Mouse (Mus musculus): Measurements from ENCODE around the gene Lhb.

DNA sequence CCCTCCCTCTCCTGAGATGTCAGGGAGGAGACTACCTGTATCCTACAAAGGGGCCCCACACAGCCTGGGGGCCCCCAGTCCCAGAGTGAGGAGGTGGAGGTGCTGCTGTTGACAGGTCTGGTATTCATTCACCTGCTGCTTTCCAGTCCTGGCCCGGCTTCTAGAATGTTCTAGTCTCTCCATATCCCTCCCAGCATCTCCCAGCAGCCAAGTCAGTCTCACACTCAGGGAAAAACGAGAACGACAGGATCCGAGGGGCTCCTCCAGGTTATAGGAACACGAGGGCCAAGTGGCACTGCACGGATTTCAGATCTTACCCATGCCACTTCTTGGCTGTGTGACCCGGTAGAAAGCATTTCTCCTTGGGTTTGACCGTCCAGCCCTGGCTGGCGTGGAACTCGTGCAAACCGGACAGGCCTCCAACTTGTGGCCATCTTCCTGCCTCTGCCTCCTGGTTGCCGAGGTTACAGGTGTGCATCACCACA, 5.8 kb upstream of the Lhb start:
- TF ChIP-seq POLR2A (IDR thresholded peaks at IDR 0.05; ENCODE audit: insufficient read depth, low read depth, low read length) = no peak
- no peak for TF ChIP-seq EP300 (IDR thresholded peaks at IDR 0.05; ENCODE audit: insufficient read depth, low read depth, low read length)
- no peak for TF ChIP-seq CTCF (IDR thresholded peaks at IDR 0.05)
